ENCODE assay signal across 32 mouse cellular contexts in the genomic region with DNA sequence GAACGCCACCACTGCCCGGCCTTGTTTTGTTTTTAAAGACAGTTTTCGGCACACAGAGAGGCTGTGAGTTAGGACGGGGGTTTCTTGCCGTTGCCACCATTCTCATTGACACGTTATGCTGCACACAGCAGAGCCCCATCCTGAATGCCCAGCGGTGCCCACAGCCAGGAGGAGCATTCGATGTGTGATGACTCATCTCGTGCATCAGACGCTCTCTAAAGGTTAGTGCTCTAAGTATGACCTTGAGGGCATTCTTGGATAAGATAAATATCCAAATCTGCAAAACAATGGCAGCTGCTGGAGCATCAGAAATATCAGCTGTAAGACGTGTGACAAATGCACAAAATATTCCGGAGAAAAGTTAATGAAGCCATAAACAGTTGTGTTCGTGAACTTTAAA. TPM values are rescaled to one million over a fixed set of nuclear protein-coding genes. Genes with fewer than 3 reads are reported as not detected.
DNase-seq lines count a peak whose midpoint lies in the region; ATAC-seq lines count a peak whose summit lies in the region.
"Had no signal": no experiment of that assay in that cellular context is flagged by ENCODE, and none has a peak within 500 bp of the region (broad histone marks: within the 10 kb centered on the region; RNA-seq: fewer than 3 reads in every experiment).

No protein-coding gene starts in this region.

- no peaks in the 10 kb centered on the region for H3K4me1 ChIP-seq in hindbrain, embryonic 11.5 days (replicated peaks; ENCODE audit: control insufficient read depth, insufficient read depth, low read length)

- H3K4me2 ChIP-seq in hindbrain, embryonic 11.5 days (replicated peaks; ENCODE audit: low read depth, low read length), result no peak overlapping the region
- H3K4me2 ChIP-seq: forebrain, embryonic 13.5 days; heart, embryonic 15.5 days; hindbrain, embryonic 12.5 days; intestine, embryonic 15.5 days; limb, embryonic 12.5 days had no signal

- H3K9me3 ChIP-seq in hindbrain, embryonic 11.5 days (ENCODE audit: control insufficient read depth, low read length), result no peaks in the 10 kb centered on the region
- H3K9me3 ChIP-seq: forebrain, embryonic 13.5 days; heart, embryonic 10.5 days; heart, embryonic 15.5 days; hindbrain, embryonic 12.5 days; intestine, embryonic 15.5 days; limb, embryonic 12.5 days had no signal

- no peak overlapping the region for H3K4me3 ChIP-seq in hindbrain, embryonic 11.5 days (ENCODE audit: low read depth, low read length)
- H3K4me3 ChIP-seq: forebrain, embryonic 13.5 days; heart, embryonic 10.5 days; heart, embryonic 15.5 days; hindbrain, embryonic 12.5 days; intestine, embryonic 15.5 days; limb, embryonic 12.5 days had no signal

- no peaks in the 10 kb centered on the region for H3K36me3 ChIP-seq in hindbrain, embryonic 11.5 days (ENCODE audit: control insufficient read depth, insufficient read depth, low read length)
- H3K36me3 ChIP-seq: heart, embryonic 10.5 days; heart, embryonic 15.5 days; hindbrain, embryonic 12.5 days; intestine, embryonic 15.5 days; limb, embryonic 12.5 days had no signal

- no peak overlapping the region for H3K27ac ChIP-seq in hindbrain, embryonic 11.5 days (ENCODE audit: low read depth, low read length)
- H3K27ac ChIP-seq: forebrain, embryonic 13.5 days; heart, embryonic 10.5 days; heart, embryonic 15.5 days; hindbrain, embryonic 12.5 days; hindbrain, postnatal 0 days; kidney, postnatal 0 days; limb, embryonic 12.5 days had no signal

- H3K27me3 ChIP-seq in hindbrain, embryonic 11.5 days (ENCODE audit: control insufficient read depth, insufficient read depth, low read length), result no peaks in the 10 kb centered on the region
- H3K27me3 ChIP-seq: forebrain, embryonic 13.5 days; heart, embryonic 15.5 days; hindbrain, embryonic 12.5 days; intestine, embryonic 15.5 days; limb, embryonic 12.5 days had no signal

- no peak for ATAC-seq in hindbrain, embryonic 11.5 days (ENCODE audit: low FRiP score)
- ATAC-seq: forebrain, embryonic 13.5 days; hindbrain, postnatal 0 days; intestine, embryonic 15.5 days had no signal

- 83% methylated on average over 13 of the region's 13 CpGs for WGBS in hindbrain, embryonic 11.5 days

- peak; percentile 35 for DNase-seq in ovary, adult 18-20 months (ENCODE audit: low spot score)
- no peak for DNase-seq in ovary, postnatal 36 days (ENCODE audit: low spot score)
- DNase-seq in adrenal gland, adult 18-20 months (ENCODE audit: low spot score in 2 of 2), result peak; percentile 33 to 34
- peak; percentile 37 for DNase-seq in adrenal gland, postnatal 25 days
- no peak for DNase-seq in hindbrain, embryonic 11.5 days (ENCODE audit: low spot score)
- no peak for DNase-seq in frontal cortex, postnatal 10 days (ENCODE audit: low spot score in 2 of 2)
- DNase-seq in cerebellum, adult 9-10 months, result no peak
- DNase-seq: cerebellum, adult 8-10 months; cerebellum, postnatal 36 days; gastrocnemius, postnatal 25 days; heart, adult 11 months; lung, adult 2 months; lung, postnatal 10 days; midbrain, embryonic 14.5 days; right cerebral cortex, postnatal 25 days; spleen, adult 18-20 months; thymus, postnatal 14 days had no signal

- no peak overlapping the region for H3K9ac ChIP-seq in hindbrain, embryonic 11.5 days (ENCODE audit: low read depth, low read length)
- H3K9ac ChIP-seq: forebrain, embryonic 13.5 days; heart, embryonic 15.5 days; hindbrain, embryonic 12.5 days; intestine, embryonic 15.5 days had no signal

RNA-seq across cellular contexts. Expression of gene Cox8b, which starts 6.9 kb away (rescaled TPM):
- total RNA-seq in adrenal gland, adult 18-20 months (2021), result 1,000 to 10,000 TPM; 1,018 to 1,993 TPM
- 610 and 755 TPM in 2 replicates for total RNA-seq in adrenal gland, postnatal 25 days (2021)
- polyA plus RNA-seq in hindbrain, embryonic 11.5 days (2014; fragmentation: Nextera tagmentation; extraction: Ambion mirVana), result 0.86 TPM in 1 of 2 replicates, not detected in the other
- total RNA-seq: hindbrain, postnatal 0 days; left cerebral cortex, postnatal 10 days; MEL; monocyte, adult 5-6 weeks had no signal
- polyA plus RNA-seq: embryonic facial prominence, embryonic 11.5 days; forebrain, embryonic 13.5 days; hindbrain, embryonic 12.5 days; hindbrain, postnatal 0 days; intestine, embryonic 15.5 days; midbrain, embryonic 14.5 days; neural tube, embryonic 14.5 days had no signal

RNA-seq across cellular contexts. Expression of gene Nlrp6, which starts 13.6 kb away (rescaled TPM):
- total RNA-seq in adrenal gland, adult 18-20 months (2021), result 1 to 10 TPM in 1 of 2 experiments, under 1 TPM in 1; 0.96 to 1.5 TPM
- total RNA-seq in adrenal gland, postnatal 25 days (2021), result 1.9 and 2.2 TPM in 2 replicates
- 0.06 and 0.17 TPM in 2 replicates for polyA plus RNA-seq in hindbrain, embryonic 11.5 days (2014; fragmentation: Nextera tagmentation; extraction: Ambion mirVana)
- total RNA-seq: gastrocnemius, postnatal 25 days; heart, postnatal 25 days; MEL; monocyte, adult 5-6 weeks had no signal
- polyA plus RNA-seq: embryonic facial prominence, embryonic 11.5 days; limb, embryonic 12.5 days; urinary bladder, adult 2 months had no signal

RNA-seq across cellular contexts. Expression of gene Sirt3, which starts 25.0 kb away (rescaled TPM):
- 10 to 100 TPM; 28.6 to 45.7 TPM for total RNA-seq in adrenal gland, adult 18-20 months (2021)
- total RNA-seq in adrenal gland, postnatal 25 days (2021), result 31.5 and 34.3 TPM in 2 replicates
- polyA plus RNA-seq in hindbrain, embryonic 11.5 days (2014; fragmentation: Nextera tagmentation; extraction: Ambion mirVana), result 21.6 and 23.3 TPM in 2 replicates

RNA-seq across cellular contexts. Expression of gene Psmd13, which starts 25.4 kb away (rescaled TPM):
- total RNA-seq in adrenal gland, adult 18-20 months (2021), result 100 to 1,000 TPM; 100 to 116 TPM
- 125 and 128 TPM in 2 replicates for total RNA-seq in adrenal gland, postnatal 25 days (2021)
- 182 and 243 TPM in 2 replicates for polyA plus RNA-seq in hindbrain, embryonic 11.5 days (2014; fragmentation: Nextera tagmentation; extraction: Ambion mirVana)

RNA-seq across cellular contexts. Expression of gene Pgghg, which starts 34.1 kb away (rescaled TPM):
- total RNA-seq in adrenal gland, adult 18-20 months (2021), result 10 to 100 TPM; 30.4 to 32.3 TPM
- total RNA-seq in adrenal gland, postnatal 25 days (2021), result 32.3 and 43.2 TPM in 2 replicates
- 9.7 and 10.6 TPM in 2 replicates for polyA plus RNA-seq in hindbrain, embryonic 11.5 days (2014; fragmentation: Nextera tagmentation; extraction: Ambion mirVana)

Comparison
In these comparisons a context has a peak if more than half of its experiments do, and no peak if none do; other contexts are left out.
1. DNase-seq: peak in ovary, adult 18-20 months (single experiment), adrenal gland, adult 18-20 months (2 of 2) and adrenal gland, postnatal 25 days (single experiment); none in ovary, postnatal 36 days (single experiment), hindbrain, embryonic 11.5 days (single experiment), frontal cortex, postnatal 10 days (0 of 2) and cerebellum, adult 9-10 months (single experiment).